Mouse (Mus musculus): ENCODE measurements around the gene Crkl. TPM values are rescaled to one million over a fixed set of nuclear protein-coding genes. Genes with fewer than 3 reads are reported as not detected.

Gene Crkl
- polyA plus RNA-seq, 1 experiment from 2014 or later, result 45.6 TPM

GRCm38 (mm10) chr16:17529981-17530586 is 78.3 kb downstream of the Crkl start:
- H3K36me3 ChIP-seq (ENCODE audit: control insufficient read depth, insufficient read depth, low read length), result peaks cover 17% of the 10 kb centered on the region; the same call in 1 of the 2 replicates
- H3K9me3 ChIP-seq (ENCODE audit: control insufficient read depth, low read length), result no peaks in the 10 kb centered on the region
- peak overlapping the region; percentile 88 for H3K9ac ChIP-seq (ENCODE audit: low read depth, low read length)
- ATAC-seq (replicated peaks; ENCODE audit: low FRiP score) (no peak), DNase-seq (ENCODE audit: low spot score) (peak; percentile 50)
- H3K27me3 ChIP-seq (replicated peaks; ENCODE audit: control insufficient read depth, insufficient read depth, low read length), result no peaks in the 10 kb centered on the region
- peak overlapping the region; percentile 80 for H3K4me3 ChIP-seq (ENCODE audit: low read depth, low read length)
- peak overlapping the region; percentile 98 for H3K4me2 ChIP-seq
- peak overlapping the region; percentile 94 for H3K27ac ChIP-seq (ENCODE audit: low read depth, low read length)
- 17% methylated on average over 17 of the region's 17 CpGs for WGBS
- H3K4me1 ChIP-seq (replicated peaks; ENCODE audit: control insufficient read depth, insufficient read depth, low read length), result peaks cover 12% of the 10 kb centered on the region

- WGBS, result 0% methylated on average over 67 of the region's 67 CpGs
- peak; percentile 98 for DNase-seq (ENCODE audit: low spot score)
Measured at GRCm38 (mm10) chr16:17530640-17531288, 79.0 kb downstream of the Crkl start, which contains the start of gene Thap7. TSS of gene Thap7 (minus strand) at chr16:17531136.

GRCm38 (mm10) chr16:17532271-17532670 is 80.5 kb downstream of the Crkl start:
- Histone ChIP-seq H3K27ac (ENCODE audit: low read depth, low read length) (no peak overlapping the region), H3K4me3 (ENCODE audit: low read depth, low read length) (no peak overlapping the region), H3K9me3 (ENCODE audit: control insufficient read depth, low read length) (0 out of 2 replicates have a peak, but pooled peaks cover 3% of the 10 kb centered on the region), H3K4me1 (replicated peaks; ENCODE audit: control insufficient read depth, insufficient read depth, low read length) (peaks cover 12% of the 10 kb centered on the region), H3K4me2 (no peak overlapping the region), H3K27me3 (replicated peaks; ENCODE audit: control insufficient read depth, insufficient read depth, low read length) (no peaks in the 10 kb centered on the region), H3K9ac (ENCODE audit: low read depth, low read length) (no peak overlapping the region), H3K36me3 (ENCODE audit: control insufficient read depth, insufficient read depth, low read length) (peaks cover 13% of the 10 kb centered on the region; the same call in 1 of the 2 replicates)
- DNase-seq (ENCODE audit: low spot score) (no peak), ATAC-seq (replicated peaks; ENCODE audit: low FRiP score) (no peak)
- 60% methylated on average over 4 of the region's 4 CpGs for WGBS

More at GRCm38 (mm10) chr16:17530640-17531288, 79.0 kb downstream of the Crkl start, which contains the start of gene Thap7:
- no peaks in the 10 kb centered on the region for H3K27me3 ChIP-seq (replicated peaks; ENCODE audit: control insufficient read depth, insufficient read depth, low read length)
- H3K4me1 ChIP-seq (replicated peaks; ENCODE audit: control insufficient read depth, insufficient read depth, low read length), result peaks cover 12% of the 10 kb centered on the region
- H3K27ac ChIP-seq (ENCODE audit: low read depth, low read length), result peak within 1 kb of the TSS; percentile 94
- peak within 1 kb of the TSS; percentile 98 for H3K4me2 ChIP-seq
- no peaks in the 10 kb centered on the region for H3K9me3 ChIP-seq (ENCODE audit: control insufficient read depth, low read length)
- H3K4me3 ChIP-seq (ENCODE audit: low read depth, low read length), result peak within 1 kb of the TSS; percentile 80
- H3K9ac ChIP-seq (ENCODE audit: low read depth, low read length), result peak within 1 kb of the TSS; percentile 88
- ATAC-seq (replicated peaks; ENCODE audit: low FRiP score), result peak; percentile 95
- H3K36me3 ChIP-seq (ENCODE audit: control insufficient read depth, insufficient read depth, low read length), result peaks cover 17% of the 10 kb centered on the region; the same call in 1 of the 2 replicates

GRCm38 (mm10) chr16:17532676-17533329 is 81.0 kb downstream of the Crkl start:
- H3K4me1 ChIP-seq (replicated peaks; ENCODE audit: control insufficient read depth, insufficient read depth, low read length), result peaks cover 12% of the 10 kb centered on the region
- 0 out of 2 replicates have a peak, but pooled peaks cover 3% of the 10 kb centered on the region for H3K9me3 ChIP-seq (ENCODE audit: control insufficient read depth, low read length)
- no peak overlapping the region for H3K9ac ChIP-seq (ENCODE audit: low read depth, low read length)
- DNase-seq (ENCODE audit: low spot score) (no peak), ATAC-seq (replicated peaks; ENCODE audit: low FRiP score) (no peak)
- H3K27ac ChIP-seq (ENCODE audit: low read depth, low read length), result no peak overlapping the region
- H3K36me3 ChIP-seq (ENCODE audit: control insufficient read depth, insufficient read depth, low read length), result peaks cover 8% of the 10 kb centered on the region; the same call in 1 of the 2 replicates
- no peak overlapping the region for H3K4me2 ChIP-seq
- WGBS, result 68% methylated on average over 14 of the region's 14 CpGs
- H3K4me3 ChIP-seq (ENCODE audit: low read depth, low read length), result no peak overlapping the region
- no peaks in the 10 kb centered on the region for H3K27me3 ChIP-seq (replicated peaks; ENCODE audit: control insufficient read depth, insufficient read depth, low read length)

GRCm38 (mm10) chr16:17536584-17536983 is 84.8 kb downstream of the Crkl start:
- ATAC-seq (replicated peaks; ENCODE audit: low FRiP score), result no peak
- H3K36me3 ChIP-seq (ENCODE audit: control insufficient read depth, insufficient read depth, low read length), result no peaks in the 10 kb centered on the region

More at GRCm38 (mm10) chr16:17536584-17536983, 84.8 kb downstream of the Crkl start:
- Histone ChIP-seq H3K4me1 (replicated peaks; ENCODE audit: control insufficient read depth, insufficient read depth, low read length) (peaks cover 4% of the 10 kb centered on the region), H3K4me2 (no peak overlapping the region), H3K9ac (ENCODE audit: low read depth, low read length) (no peak overlapping the region), H3K27me3 (replicated peaks; ENCODE audit: control insufficient read depth, insufficient read depth, low read length) (peaks cover 5% of the 10 kb centered on the region; the same call in 1 of the 2 replicates), H3K27ac (ENCODE audit: low read depth, low read length) (no peak overlapping the region), H3K4me3 (ENCODE audit: low read depth, low read length) (no peak overlapping the region), H3K9me3 (ENCODE audit: control insufficient read depth, low read length) (0 out of 2 replicates have a peak, but pooled peaks cover 3% of the 10 kb centered on the region)
- no peak for DNase-seq (ENCODE audit: low spot score)
- 75% methylated on average over 3 of the region's 3 CpGs for WGBS

Other genes starting within 250 kb of the Crkl start
- 369 and 377 TPM in 2 replicates for gene Ube2l3, start 249.3 kb upstream of the Crkl start, polyA plus RNA-seq (2014; fragmentation: Nextera tagmentation; extraction: Ambion mirVana)
- gene Rimbp3, start 243.4 kb upstream of the Crkl start, polyA plus RNA-seq (2014; fragmentation: Nextera tagmentation; extraction: Ambion mirVana), result 0.18 and 0.45 TPM in 2 replicates
- 7.0 and 8.3 TPM in 2 replicates for gene Hic2, start 218.4 kb upstream of the Crkl start, polyA plus RNA-seq (2014; fragmentation: Nextera tagmentation; extraction: Ambion mirVana)
- gene Tmem191c, start 175.9 kb upstream of the Crkl start, polyA plus RNA-seq (2014; fragmentation: Nextera tagmentation; extraction: Ambion mirVana), result 5.0 and 7.7 TPM in 2 replicates
- 110 and 128 TPM in 2 replicates for gene Serpind1, start 120.6 kb upstream of the Crkl start, polyA plus RNA-seq (2014; fragmentation: Nextera tagmentation; extraction: Ambion mirVana)
- gene Snap29, start 46.0 kb upstream of the Crkl start, polyA plus RNA-seq (2014; fragmentation: Nextera tagmentation; extraction: Ambion mirVana), result 7.2 and 8.7 TPM in 2 replicates
- gene Pi4ka, start 45.7 kb upstream of the Crkl start, polyA plus RNA-seq (2014; fragmentation: Nextera tagmentation; extraction: Ambion mirVana), result 29.7 and 30.4 TPM in 2 replicates
- 0.84 and 1.1 TPM in 2 replicates for gene Aifm3, start 37.6 kb downstream of the Crkl start, polyA plus RNA-seq (2014; fragmentation: Nextera tagmentation; extraction: Ambion mirVana)
- gene Lztr1, start 56.7 kb downstream of the Crkl start, polyA plus RNA-seq (2014; fragmentation: Nextera tagmentation; extraction: Ambion mirVana), result 50.2 and 54.8 TPM in 2 replicates
- gene Thap7, start 79.1 kb downstream of the Crkl start, polyA plus RNA-seq (2014; fragmentation: Nextera tagmentation; extraction: Ambion mirVana), result 45.1 and 46.5 TPM in 2 replicates
- not detected in 2 replicates for gene Lrrc74b, start 109.3 kb downstream of the Crkl start, polyA plus RNA-seq (2014; fragmentation: Nextera tagmentation; extraction: Ambion mirVana)
- 0.06 and 0.07 TPM in 2 replicates for gene P2rx6, start 109.9 kb downstream of the Crkl start, polyA plus RNA-seq (2014; fragmentation: Nextera tagmentation; extraction: Ambion mirVana)
- 2.0 and 2.1 TPM in 2 replicates for gene Slc7a4, start 131.2 kb downstream of the Crkl start, polyA plus RNA-seq (2014; fragmentation: Nextera tagmentation; extraction: Ambion mirVana)
- gene Smpd4, start 167.4 kb downstream of the Crkl start, polyA plus RNA-seq (2014; fragmentation: Nextera tagmentation; extraction: Ambion mirVana), result 53.4 and 60.5 TPM in 2 replicates
- gene Ccdc74a, start 194.5 kb downstream of the Crkl start, polyA plus RNA-seq (2014; fragmentation: Nextera tagmentation; extraction: Ambion mirVana), result 3.9 and 4.5 TPM in 2 replicates

Data from liver, embryonic 11.5 days (tissue).